Mouse (Mus musculus): Measurements from ENCODE around the gene Trub1. TPM values are rescaled to one million over a fixed set of nuclear protein-coding genes. Genes with fewer than 3 reads are reported as not detected.

Gene Trub1
- polyA plus RNA-seq, 1 experiment from 2014 or later, result 8.7 TPM

DNA sequence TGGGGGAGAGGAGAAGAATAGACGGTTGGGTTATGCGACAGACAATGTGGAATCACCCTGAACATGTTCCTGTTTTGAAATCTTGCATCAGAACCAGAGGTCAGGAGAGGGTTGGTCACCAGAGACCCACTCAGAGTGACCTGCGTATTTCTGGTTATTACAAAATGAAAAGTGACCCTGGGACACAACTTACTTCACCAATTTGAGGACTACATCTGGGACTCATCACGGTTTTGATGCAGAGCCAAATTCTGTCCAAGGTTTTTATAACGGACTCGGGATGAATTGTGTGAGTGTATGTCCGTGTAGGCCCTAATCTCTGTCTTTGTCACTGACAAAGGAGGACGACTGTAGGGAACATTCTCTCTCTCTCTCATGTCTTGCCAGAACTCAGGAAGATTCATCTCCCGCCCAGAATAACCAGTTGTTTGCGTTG, 16.1 kb upstream of the Trub1 start:
- no peak overlapping the region for H3K9ac ChIP-seq (ENCODE audit: low read depth, low read length)
- H3K4me1 ChIP-seq (ENCODE audit: control insufficient read depth, low read depth, low read length), result no peaks in the 10 kb centered on the region
- no peak overlapping the region for H3K4me2 ChIP-seq (ENCODE audit: low read depth, low read length)
- 62% methylated on average over 10 of the region's 10 CpGs for WGBS (ENCODE audit: insufficient replicate concordance)
- H3K4me3 ChIP-seq (ENCODE audit: low read depth, low read length), result no peak overlapping the region
- no peak for ATAC-seq (ENCODE audit: low read depth)
- no peaks in the 10 kb centered on the region for H3K9me3 ChIP-seq (replicated peaks; ENCODE audit: control insufficient read depth, low read length)
- no peaks in the 10 kb centered on the region for H3K36me3 ChIP-seq (ENCODE audit: control insufficient read depth, insufficient read depth)
- no peaks in the 10 kb centered on the region for H3K27me3 ChIP-seq (ENCODE audit: control insufficient read depth, insufficient read depth, low read depth, low read length)
- no peak overlapping the region for H3K27ac ChIP-seq (ENCODE audit: low read length)

DNA sequence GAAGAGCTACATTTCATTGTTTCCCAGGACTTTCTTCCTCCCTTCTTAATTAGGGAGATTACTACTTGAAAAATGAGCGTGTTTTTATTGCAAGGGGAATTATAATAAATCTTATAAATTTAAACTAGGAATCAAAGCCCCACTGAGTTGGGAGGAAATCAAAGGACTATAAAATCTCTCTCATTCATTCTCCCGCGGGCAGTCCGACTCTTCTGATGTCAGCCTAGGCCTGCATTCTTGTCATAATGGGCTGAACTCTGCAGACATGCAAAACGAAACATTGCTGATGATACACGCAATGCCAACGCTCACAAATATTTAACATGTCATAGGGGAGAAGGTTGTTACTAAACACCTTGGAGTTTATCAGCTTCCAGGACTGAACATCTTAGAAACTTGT, 15.7 kb upstream of the Trub1 start:
- Histone ChIP-seq H3K4me3 (ENCODE audit: low read depth, low read length) (no peak overlapping the region), H3K4me2 (ENCODE audit: low read depth, low read length) (no peak overlapping the region), H3K4me1 (ENCODE audit: control insufficient read depth, low read depth, low read length) (no peaks in the 10 kb centered on the region), H3K9me3 (replicated peaks; ENCODE audit: control insufficient read depth, low read length) (no peaks in the 10 kb centered on the region), H3K36me3 (ENCODE audit: control insufficient read depth, insufficient read depth) (no peaks in the 10 kb centered on the region), H3K27ac (ENCODE audit: low read length) (no peak overlapping the region), H3K27me3 (ENCODE audit: control insufficient read depth, insufficient read depth, low read depth, low read length) (no peaks in the 10 kb centered on the region), H3K9ac (ENCODE audit: low read depth, low read length) (no peak overlapping the region)
- no peak for ATAC-seq (ENCODE audit: low read depth)
- 69% methylated on average over 7 of the region's 7 CpGs for WGBS (ENCODE audit: insufficient replicate concordance)

DNA sequence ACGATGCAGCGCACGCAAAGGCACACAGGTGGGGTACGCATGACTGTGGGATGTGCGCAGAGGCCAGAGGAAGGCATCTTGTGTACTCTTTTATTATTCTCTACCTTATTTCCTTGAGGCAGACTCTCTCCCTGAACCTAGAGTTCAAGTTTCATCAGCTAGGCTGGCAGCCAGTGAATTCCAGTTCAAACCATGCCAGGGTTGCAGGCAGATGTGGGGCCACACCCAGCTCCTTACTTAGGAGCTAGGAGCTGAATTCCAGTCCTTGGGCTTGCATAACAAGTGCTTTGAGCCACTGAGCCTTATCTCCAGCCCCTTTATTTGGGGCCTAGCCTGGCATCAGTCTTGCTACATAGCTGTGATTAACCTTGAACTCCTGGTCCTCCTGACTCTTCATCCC, 13.4 kb upstream of the Trub1 start:
- ATAC-seq (ENCODE audit: low read depth), result no peak
- WGBS (ENCODE audit: insufficient replicate concordance), result 90% methylated on average over 5 of the region's 5 CpGs
- Histone ChIP-seq H3K9me3 (replicated peaks; ENCODE audit: control insufficient read depth, low read length) (no peaks in the 10 kb centered on the region), H3K4me2 (ENCODE audit: low read depth, low read length) (no peak overlapping the region), H3K4me1 (ENCODE audit: control insufficient read depth, low read depth, low read length) (no peaks in the 10 kb centered on the region), H3K27ac (ENCODE audit: low read length) (no peak overlapping the region), H3K9ac (ENCODE audit: low read depth, low read length) (no peak overlapping the region), H3K27me3 (ENCODE audit: control insufficient read depth, insufficient read depth, low read depth, low read length) (no peaks in the 10 kb centered on the region), H3K36me3 (ENCODE audit: control insufficient read depth, insufficient read depth) (no peaks in the 10 kb centered on the region), H3K4me3 (ENCODE audit: low read depth, low read length) (no peak overlapping the region)

- H3K4me1 ChIP-seq (ENCODE audit: control insufficient read depth, low read depth, low read length), result no peaks in the 10 kb centered on the region
- H3K4me2 ChIP-seq (ENCODE audit: low read depth, low read length), result no peak overlapping the region
- H3K9ac ChIP-seq (ENCODE audit: low read depth, low read length), result no peak overlapping the region
- no peaks in the 10 kb centered on the region for H3K36me3 ChIP-seq (ENCODE audit: control insufficient read depth, insufficient read depth)
- H3K9me3 ChIP-seq (replicated peaks; ENCODE audit: control insufficient read depth, low read length), result no peaks in the 10 kb centered on the region
- H3K4me3 ChIP-seq (ENCODE audit: low read depth, low read length), result no peak overlapping the region
- no peak overlapping the region for H3K27ac ChIP-seq (ENCODE audit: low read length)
- H3K27me3 ChIP-seq (ENCODE audit: control insufficient read depth, insufficient read depth, low read depth, low read length), result no peaks in the 10 kb centered on the region
- no peak for ATAC-seq (ENCODE audit: low read depth)
- 55% methylated on average over 7 of the region's 7 CpGs for WGBS (ENCODE audit: insufficient replicate concordance)
Observed at GRCm38 (mm10) chr19:57441501-57441900, 11.2 kb upstream of the Trub1 start.

GRCm38 (mm10) chr19:57442936-57443657, 9.6 kb upstream of the Trub1 start:
- Histone ChIP-seq H3K9me3 (replicated peaks; ENCODE audit: control insufficient read depth, low read length) (no peaks in the 10 kb centered on the region), H3K4me2 (ENCODE audit: low read depth, low read length) (no peak overlapping the region), H3K4me1 (ENCODE audit: control insufficient read depth, low read depth, low read length) (no peaks in the 10 kb centered on the region), H3K9ac (ENCODE audit: low read depth, low read length) (no peak overlapping the region), H3K27ac (ENCODE audit: low read length) (no peak overlapping the region), H3K27me3 (ENCODE audit: control insufficient read depth, insufficient read depth, low read depth, low read length) (no peaks in the 10 kb centered on the region), H3K4me3 (ENCODE audit: low read depth, low read length) (no peak overlapping the region), H3K36me3 (ENCODE audit: control insufficient read depth, insufficient read depth) (no peaks in the 10 kb centered on the region)
- 32% methylated on average over 8 of the region's 8 CpGs for WGBS (ENCODE audit: insufficient replicate concordance)
- no peak for ATAC-seq (ENCODE audit: low read depth)

- H3K4me2 ChIP-seq (ENCODE audit: low read depth, low read length), result no peak overlapping the region
- no peak overlapping the region for H3K4me3 ChIP-seq (ENCODE audit: low read depth, low read length)
- H3K27me3 ChIP-seq (ENCODE audit: control insufficient read depth, insufficient read depth, low read depth, low read length), result no peaks in the 10 kb centered on the region
- WGBS (ENCODE audit: insufficient replicate concordance), result 68% methylated on average over 5 of the region's 5 CpGs
- H3K9me3 ChIP-seq (replicated peaks; ENCODE audit: control insufficient read depth, low read length), result no peaks in the 10 kb centered on the region
- H3K9ac ChIP-seq (ENCODE audit: low read depth, low read length), result no peak overlapping the region
- no peak overlapping the region for H3K27ac ChIP-seq (ENCODE audit: low read length)
- H3K36me3 ChIP-seq (ENCODE audit: control insufficient read depth, insufficient read depth), result no peaks in the 10 kb centered on the region
- ATAC-seq (ENCODE audit: low read depth), result no peak
- no peaks in the 10 kb centered on the region for H3K4me1 ChIP-seq (ENCODE audit: control insufficient read depth, low read depth, low read length)
Observed at GRCm38 (mm10) chr19:57445049-57445448, 7.7 kb upstream of the Trub1 start.

- peaks cover 8% of the 10 kb centered on the region for H3K4me1 ChIP-seq (ENCODE audit: control insufficient read depth, low read depth, low read length)
- no peaks in the 10 kb centered on the region for H3K36me3 ChIP-seq (ENCODE audit: control insufficient read depth, insufficient read depth)
- no peak overlapping the region for H3K9ac ChIP-seq (ENCODE audit: low read depth, low read length)
- 38% methylated on average over 1 of the region's 1 CpGs for WGBS (ENCODE audit: insufficient replicate concordance)
- no peak overlapping the region for H3K4me3 ChIP-seq (ENCODE audit: low read depth, low read length)
- H3K27me3 ChIP-seq (ENCODE audit: control insufficient read depth, insufficient read depth, low read depth, low read length), result no peaks in the 10 kb centered on the region
- H3K9me3 ChIP-seq (replicated peaks; ENCODE audit: control insufficient read depth, low read length), result no peaks in the 10 kb centered on the region
- no peak overlapping the region for H3K4me2 ChIP-seq (ENCODE audit: low read depth, low read length)
- ATAC-seq (ENCODE audit: low read depth), result no peak
- no peak overlapping the region for H3K27ac ChIP-seq (ENCODE audit: low read length)
Observed at GRCm38 (mm10) chr19:57450849-57451248, 1.9 kb upstream of the Trub1 start.

- no peaks in the 10 kb centered on the region for H3K36me3 ChIP-seq (ENCODE audit: control insufficient read depth, insufficient read depth)
- no peak overlapping the region for H3K4me2 ChIP-seq (ENCODE audit: low read depth, low read length)
- H3K4me1 ChIP-seq (ENCODE audit: control insufficient read depth, low read depth, low read length), result peaks cover 8% of the 10 kb centered on the region
- H3K4me3 ChIP-seq (ENCODE audit: low read depth, low read length), result no peak overlapping the region
- H3K9me3 ChIP-seq (replicated peaks; ENCODE audit: control insufficient read depth, low read length), result no peaks in the 10 kb centered on the region
- no peaks in the 10 kb centered on the region for H3K27me3 ChIP-seq (ENCODE audit: control insufficient read depth, insufficient read depth, low read depth, low read length)
- no peak overlapping the region for H3K9ac ChIP-seq (ENCODE audit: low read depth, low read length)
- H3K27ac ChIP-seq (ENCODE audit: low read length), result no peak overlapping the region
- no peak for ATAC-seq (ENCODE audit: low read depth)
- 72% methylated on average over 4 of the region's 4 CpGs for WGBS (ENCODE audit: insufficient replicate concordance)
Observed at GRCm38 (mm10) chr19:57451762-57452161, 950 bp upstream of the Trub1 start.

DNA sequence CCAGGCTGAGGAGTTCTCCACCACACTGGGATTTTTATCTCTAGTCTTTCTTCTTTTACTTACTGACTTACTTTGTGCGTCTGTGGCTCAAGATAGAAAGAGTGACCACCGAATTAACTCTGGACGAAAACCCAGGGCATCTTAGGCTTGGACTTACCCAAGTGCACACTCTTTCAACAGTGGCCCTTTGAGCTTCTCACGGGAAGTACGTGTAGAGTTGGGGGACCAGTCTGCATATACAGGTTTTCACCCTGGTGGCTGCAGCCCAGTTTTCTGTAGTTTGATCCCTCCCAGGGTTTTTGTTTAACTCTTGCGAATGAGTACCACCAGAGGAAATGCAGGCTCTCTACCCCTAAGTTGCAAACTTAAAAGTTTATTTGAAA, 497 bp downstream of the Trub1 start:
- Histone ChIP-seq H3K4me1 (ENCODE audit: control insufficient read depth, low read depth, low read length) (peaks cover 8% of the 10 kb centered on the region), H3K9me3 (replicated peaks; ENCODE audit: control insufficient read depth, low read length) (0 out of 2 replicates have a peak, but pooled peaks cover 2% of the 10 kb centered on the region), H3K36me3 (ENCODE audit: control insufficient read depth, insufficient read depth) (no peaks in the 10 kb centered on the region), H3K4me2 (ENCODE audit: low read depth, low read length) (peak overlapping the region; percentile 67), H3K27ac (ENCODE audit: low read length) (peak overlapping the region; percentile 15; the same call in 1 of the 2 replicates), H3K9ac (ENCODE audit: low read depth, low read length) (peak overlapping the region; percentile 74), H3K4me3 (ENCODE audit: low read depth, low read length) (peak overlapping the region; percentile 80), H3K27me3 (ENCODE audit: control insufficient read depth, insufficient read depth, low read depth, low read length) (no peaks in the 10 kb centered on the region)
- ATAC-seq (ENCODE audit: low read depth), result peak; percentile 20; the same call in 1 of the 2 replicates
- 5% methylated on average over 6 of the region's 6 CpGs for WGBS (ENCODE audit: insufficient replicate concordance)
